ENCODE assay signal across 26 mouse cellular contexts in genomic region chr1:18961889-18962288, GRCm38 (mm10).
DNase-seq lines count a peak whose midpoint lies in the region; ATAC-seq lines count a peak whose summit lies in the region.
"Had no signal": no experiment of that assay in that cellular context is flagged by ENCODE, and none has a peak within 500 bp of the region (broad histone marks: within the 10 kb centered on the region; RNA-seq: fewer than 3 reads in every experiment).

No protein-coding gene starts in this region.

- DNase-seq in embryonic facial prominence, embryonic 14.5 days (ENCODE audit: low spot score): peak; percentile 13
- DNase-seq in embryonic facial prominence, embryonic 10.5 days (ENCODE audit: low spot score): no peak
- no peak for DNase-seq in heart, postnatal 25 days (ENCODE audit: low spot score)
- peak; percentile 36 for DNase-seq in Muller cell, postnatal 12 days (ENCODE audit: inconsistent ontology term)
- DNase-seq: adrenal gland, postnatal 10 days; adrenal gland, postnatal 36 days; cerebellum, adult 11 months; cerebellum, adult 2 months; cerebellum, adult 9-11 months; gastrocnemius, postnatal 25 days; heart, adult 2 months; kidney, adult 11 months; kidney, adult 8-10 months had no signal

- no peaks in the 10 kb centered on the region for H3K27me3 ChIP-seq in embryonic facial prominence, embryonic 14.5 days (replicated peaks; ENCODE audit: control insufficient read depth, insufficient read depth, low read length)
- H3K27me3 ChIP-seq in embryonic facial prominence, embryonic 10.5 days (replicated peaks; ENCODE audit: low read depth, poor library complexity, severe bottlenecking): no peaks in the 10 kb centered on the region
- no peaks in the 10 kb centered on the region for H3K27me3 ChIP-seq in heart, embryonic 13.5 days (replicated peaks)
- H3K27me3 ChIP-seq in heart, embryonic 16.5 days (ENCODE audit: control insufficient read depth, insufficient read depth, low read length): no peaks in the 10 kb centered on the region
- no peaks in the 10 kb centered on the region for H3K27me3 ChIP-seq in heart, embryonic 11.5 days (ENCODE audit: control insufficient read depth, insufficient read depth, low read length)
- H3K27me3 ChIP-seq in neural tube, embryonic 15.5 days (replicated peaks): no peaks in the 10 kb centered on the region
- H3K27me3 ChIP-seq: embryonic facial prominence, embryonic 13.5 days; forebrain, embryonic 13.5 days; hindbrain, embryonic 13.5 days; intestine, embryonic 15.5 days; Patski had no signal

- H3K9ac ChIP-seq in embryonic facial prominence, embryonic 14.5 days (ENCODE audit: low read depth, low read length): no peak overlapping the region
- no peak overlapping the region for H3K9ac ChIP-seq in heart, embryonic 13.5 days
- H3K9ac ChIP-seq in heart, embryonic 16.5 days (ENCODE audit: low read length): no peak overlapping the region
- no peak overlapping the region for H3K9ac ChIP-seq in heart, embryonic 11.5 days (ENCODE audit: low read depth, low read length)
- H3K9ac ChIP-seq in neural tube, embryonic 15.5 days (replicated peaks): no peak overlapping the region
- H3K9ac ChIP-seq: embryonic facial prominence, embryonic 13.5 days; forebrain, embryonic 13.5 days; hindbrain, embryonic 13.5 days; intestine, embryonic 15.5 days had no signal

- no peak overlapping the region for H3K27ac ChIP-seq in embryonic facial prominence, embryonic 14.5 days (replicated peaks; ENCODE audit: low read depth, low read length)
- H3K27ac ChIP-seq in embryonic facial prominence, embryonic 10.5 days (replicated peaks): no peak overlapping the region
- no peak overlapping the region for H3K27ac ChIP-seq in heart, embryonic 13.5 days (replicated peaks)
- H3K27ac ChIP-seq in heart, embryonic 16.5 days (ENCODE audit: low read length): no peak overlapping the region
- H3K27ac ChIP-seq in heart, embryonic 11.5 days (ENCODE audit: low read depth, low read length): no peak overlapping the region
- no peak overlapping the region for H3K27ac ChIP-seq in neural tube, embryonic 15.5 days (replicated peaks)
- H3K27ac ChIP-seq: embryonic facial prominence, embryonic 13.5 days; forebrain, embryonic 10.5 days; forebrain, embryonic 13.5 days; heart, adult 2 months; heart, embryonic 10.5 days; hindbrain, embryonic 10.5 days; hindbrain, embryonic 13.5 days; intestine, embryonic 15.5 days had no signal

- no peak overlapping the region for H3K4me3 ChIP-seq in embryonic facial prominence, embryonic 14.5 days (ENCODE audit: low read depth, low read length)
- no peak overlapping the region for H3K4me3 ChIP-seq in embryonic facial prominence, embryonic 10.5 days
- 0 out of 2 replicates have a peak overlapping the region, but pooled peaks have one; percentile 9 for H3K4me3 ChIP-seq in heart, embryonic 13.5 days
- no peak overlapping the region for H3K4me3 ChIP-seq in heart, embryonic 16.5 days (ENCODE audit: low read length)
- H3K4me3 ChIP-seq in heart, embryonic 11.5 days (ENCODE audit: low read depth, low read length): no peak overlapping the region
- no peak overlapping the region for H3K4me3 ChIP-seq in neural tube, embryonic 15.5 days (replicated peaks)
- H3K4me3 ChIP-seq: embryonic facial prominence, embryonic 13.5 days; forebrain, embryonic 10.5 days; forebrain, embryonic 13.5 days; heart, adult 2 months; hindbrain, embryonic 10.5 days; hindbrain, embryonic 13.5 days; intestine, embryonic 15.5 days had no signal

- ATAC-seq in embryonic facial prominence, embryonic 14.5 days (ENCODE audit: low read depth): no peak
- no peak for ATAC-seq in heart, embryonic 13.5 days (ENCODE audit: extremely low read depth, insufficient number of reproducible peaks, low FRiP score, low TSS enrichment)
- no peak for ATAC-seq in heart, embryonic 16.5 days (replicated peaks; ENCODE audit: extremely low read depth, insufficient read depth, low FRiP score)
- ATAC-seq in heart, embryonic 11.5 days (replicated peaks; ENCODE audit: insufficient number of reproducible peaks, low FRiP score, low TSS enrichment): no peak
- ATAC-seq in neural tube, embryonic 15.5 days (ENCODE audit: low FRiP score): no peak
- ATAC-seq: forebrain, embryonic 13.5 days; forebrain, embryonic 16.5 days; intestine, embryonic 15.5 days; Patski had no signal

- 51% methylated on average over 3 of the region's 3 CpGs for WGBS in embryonic facial prominence, embryonic 14.5 days
- WGBS in embryonic facial prominence, embryonic 10.5 days: 75% methylated on average over 3 of the region's 3 CpGs
- 48% methylated on average over 3 of the region's 3 CpGs for WGBS in heart, embryonic 13.5 days
- 42% methylated on average over 3 of the region's 3 CpGs for WGBS in heart, embryonic 16.5 days
- WGBS in heart, embryonic 11.5 days (ENCODE audit: insufficient replicate concordance): 62% methylated on average over 3 of the region's 3 CpGs
- WGBS in neural tube, embryonic 15.5 days: 85% methylated on average over 3 of the region's 3 CpGs

- H3K4me2 ChIP-seq in embryonic facial prominence, embryonic 14.5 days (ENCODE audit: low read depth, low read length): no peak overlapping the region
- H3K4me2 ChIP-seq in heart, embryonic 13.5 days: peak overlapping the region; percentile 38
- H3K4me2 ChIP-seq in heart, embryonic 16.5 days (ENCODE audit: low read depth, low read length): peak overlapping the region; percentile 49
- no peak overlapping the region for H3K4me2 ChIP-seq in heart, embryonic 11.5 days
- no peak overlapping the region for H3K4me2 ChIP-seq in neural tube, embryonic 15.5 days
- H3K4me2 ChIP-seq: embryonic facial prominence, embryonic 13.5 days; forebrain, embryonic 13.5 days; hindbrain, embryonic 13.5 days; intestine, embryonic 15.5 days had no signal

- H3K36me3 ChIP-seq in embryonic facial prominence, embryonic 14.5 days (ENCODE audit: control insufficient read depth, insufficient read depth, low read length): no peaks in the 10 kb centered on the region
- no peaks in the 10 kb centered on the region for H3K36me3 ChIP-seq in embryonic facial prominence, embryonic 10.5 days (replicated peaks)
- H3K36me3 ChIP-seq in heart, embryonic 13.5 days: no peaks in the 10 kb centered on the region
- H3K36me3 ChIP-seq in heart, embryonic 16.5 days (ENCODE audit: control insufficient read depth, insufficient read depth): no peaks in the 10 kb centered on the region
- H3K36me3 ChIP-seq in heart, embryonic 11.5 days (ENCODE audit: control insufficient read depth, insufficient read depth, low read length): no peaks in the 10 kb centered on the region
- H3K36me3 ChIP-seq in neural tube, embryonic 15.5 days: no peaks in the 10 kb centered on the region
- H3K36me3 ChIP-seq: embryonic facial prominence, embryonic 13.5 days; forebrain, embryonic 10.5 days; heart, embryonic 10.5 days; hindbrain, embryonic 10.5 days; hindbrain, embryonic 13.5 days; intestine, embryonic 15.5 days had no signal

- intact Hi-C loops in heart, postnatal 25 days (cut with DNase I): no loop called here

- H3K4me1 ChIP-seq in embryonic facial prominence, embryonic 14.5 days (ENCODE audit: control insufficient read depth, insufficient read depth, low read length): no peaks in the 10 kb centered on the region
- H3K4me1 ChIP-seq in embryonic facial prominence, embryonic 10.5 days: peaks cover 5% of the 10 kb centered on the region
- peaks cover 21% of the 10 kb centered on the region for H3K4me1 ChIP-seq in heart, embryonic 13.5 days
- peaks cover 9% of the 10 kb centered on the region for H3K4me1 ChIP-seq in heart, embryonic 16.5 days (ENCODE audit: control insufficient read depth, insufficient read depth, low read length)
- no peaks in the 10 kb centered on the region for H3K4me1 ChIP-seq in heart, embryonic 11.5 days (ENCODE audit: control insufficient read depth, insufficient read depth, low read length)
- no peaks in the 10 kb centered on the region for H3K4me1 ChIP-seq in neural tube, embryonic 15.5 days
- H3K4me1 ChIP-seq: embryonic facial prominence, embryonic 13.5 days; forebrain, embryonic 13.5 days; heart, embryonic 10.5 days; hindbrain, embryonic 10.5 days; hindbrain, embryonic 13.5 days; intestine, embryonic 15.5 days had no signal

- no peaks in the 10 kb centered on the region for H3K9me3 ChIP-seq in embryonic facial prominence, embryonic 14.5 days (ENCODE audit: control insufficient read depth, low read length)
- no peaks in the 10 kb centered on the region for H3K9me3 ChIP-seq in embryonic facial prominence, embryonic 10.5 days
- H3K9me3 ChIP-seq in heart, embryonic 13.5 days: no peaks in the 10 kb centered on the region
- no peaks in the 10 kb centered on the region for H3K9me3 ChIP-seq in heart, embryonic 16.5 days (replicated peaks; ENCODE audit: control insufficient read depth, low read length)
- H3K9me3 ChIP-seq in heart, embryonic 11.5 days (replicated peaks; ENCODE audit: control insufficient read depth, low read length): no peaks in the 10 kb centered on the region
- H3K9me3 ChIP-seq in neural tube, embryonic 15.5 days (replicated peaks): no peaks in the 10 kb centered on the region
- H3K9me3 ChIP-seq: embryonic facial prominence, embryonic 13.5 days; forebrain, embryonic 10.5 days; forebrain, embryonic 13.5 days; heart, embryonic 10.5 days; hindbrain, embryonic 10.5 days; hindbrain, embryonic 13.5 days; intestine, embryonic 15.5 days had no signal

Comparison
In these comparisons a context has a peak if more than half of its experiments do, and no peak if none do; other contexts are left out.
1. DNase-seq: peak in embryonic facial prominence, embryonic 14.5 days (single experiment) and Muller cell, postnatal 12 days (single experiment); none in embryonic facial prominence, embryonic 10.5 days (single experiment) and heart, postnatal 25 days (single experiment).
2. H3K4me2 ChIP-seq: peak in heart, embryonic 13.5 days (single experiment) and heart, embryonic 16.5 days (single experiment); none in embryonic facial prominence, embryonic 14.5 days (single experiment), heart, embryonic 11.5 days (single experiment) and neural tube, embryonic 15.5 days (single experiment).